Mouse (Mus musculus) E14TG2a.4 (cell line): ENCODE results near the gene Slc6a12.

Experiments
- CTCF ChIP-seq: conservative IDR thresholded peaks from 2 replicates; pipeline ENCODE4 v1.5.1; 2014; ENCODE audit warnings: low read length
- NANOG ChIP-seq: IDR thresholded peaks from 2 replicates; pipeline ENCODE4 v1.6.1; 2014; ENCODE audit warnings: borderline replicate concordance, low read length, mixed read lengths
- POU5F1 ChIP-seq: IDR thresholded peaks from 2 replicates; pipeline ENCODE4 v1.6.1; 2014; ENCODE audit warnings: low read length, borderline replicate concordance

GRCm38 (mm10) chr6:121319099-121319498 lies 23.8 kb upstream of the Slc6a12 start:
- TF ChIP-seq CTCF (no peak; the same call in 1 of the 2 replicates), POU5F1 (no peak), NANOG (no peak)
